Mouse (Mus musculus) A20 (cell line): ENCODE measurements at regions not wholly inside any gene's neighbourhood (a gene's known extent, or its start where the extent isn't known, plus 50 kb on each side); places are given as distances from the start of the nearest gene placed in this dataset.

Experiments used
- DNase-seq: peaks from one replicate; pipeline ENCODE4 v3.0.0-alpha.2; 2011; ENCODE audit warnings: low read depth, low spot score

GRCm38 (mm10) chr15:51392449-51393405, 2492.0 kb upstream of the Gm7489 start:
- DNase-seq: no peak

GRCm38 (mm10) chr15:51395961-51396360, 2488.7 kb upstream of the Gm7489 start:
- DNase-seq: no peak

- no peak for DNase-seq
Measured at GRCm38 (mm10) chr15:51403581-51403980, 2481.1 kb upstream of the Gm7489 start.

- no peak for DNase-seq
Measured at GRCm38 (mm10) chr15:51409791-51410308, 2474.9 kb upstream of the Gm7489 start.

- no peak for DNase-seq
Measured at GRCm38 (mm10) chr15:51411966-51412365, 2472.7 kb upstream of the Gm7489 start.

- no peak for DNase-seq
Measured at GRCm38 (mm10) chr15:51442606-51443005, 2442.1 kb upstream of the Gm7489 start.

- DNase-seq: no peak
Measured at GRCm38 (mm10) chr15:51469895-51470294, 2414.8 kb upstream of the Gm7489 start.

GRCm38 (mm10) chr15:51471143-51471542, 2413.6 kb upstream of the Gm7489 start:
- no peak for DNase-seq

GRCm38 (mm10) chr15:51472049-51472448, 2412.7 kb upstream of the Gm7489 start:
- DNase-seq: no peak

GRCm38 (mm10) chr15:51481856-51482255, 2402.8 kb upstream of the Gm7489 start:
- no peak for DNase-seq

GRCm38 (mm10) chr15:51484207-51484606, 2400.5 kb upstream of the Gm7489 start:
- DNase-seq: no peak

- DNase-seq: no peak
Measured at GRCm38 (mm10) chr15:51485554-51485953, 2399.2 kb upstream of the Gm7489 start.

GRCm38 (mm10) chr15:51502058-51502741, 2382.5 kb upstream of the Gm7489 start:
- no peak for DNase-seq

- no peak for DNase-seq
Measured at GRCm38 (mm10) chr15:51502742-51503270, 2381.9 kb upstream of the Gm7489 start.

- no peak for DNase-seq
Measured at GRCm38 (mm10) chr15:51503341-51503740, 2381.4 kb upstream of the Gm7489 start.

- DNase-seq: no peak
Measured at GRCm38 (mm10) chr15:51504016-51504760, 2380.5 kb upstream of the Gm7489 start.

- DNase-seq: no peak
Measured at GRCm38 (mm10) chr15:51504789-51505188, 2379.9 kb upstream of the Gm7489 start.

GRCm38 (mm10) chr15:51507126-51507525, 2377.6 kb upstream of the Gm7489 start:
- no peak for DNase-seq

GRCm38 (mm10) chr15:51511319-51511718, 2373.4 kb upstream of the Gm7489 start:
- DNase-seq: no peak

- DNase-seq: no peak
Measured at GRCm38 (mm10) chr15:51536317-51536716, 2348.4 kb upstream of the Gm7489 start.

- DNase-seq: no peak
Measured at GRCm38 (mm10) chr15:51551216-51551775, 2333.4 kb upstream of the Gm7489 start.
